ENCODE assay signal across 8 mouse cellular contexts in genomic region chr8:71610822-71611651, GRCm38 (mm10). TPM values are rescaled to one million over a fixed set of nuclear protein-coding genes. Genes with fewer than 3 reads are reported as not detected.
DNase-seq lines count a peak whose midpoint lies in the region; ATAC-seq and TF ChIP-seq lines count a peak whose summit lies in the region.

Gene Colgalt1, plus strand, starts transcription at chr8:71610998.

- in situ Hi-C loops in Patski (cut with MboI; ENCODE audit: low pct_unique_long_range_greater_than_20kb): no loop called here

- peak; percentile 97 for ATAC-seq in Patski
- peak; percentile 99 for ATAC-seq in hindbrain, embryonic 13.5 days (ENCODE audit: low FRiP score)

- H3K4me1 ChIP-seq in hindbrain, embryonic 13.5 days (replicated peaks): peaks cover 15% of the 10 kb centered on the region

- peak within 1 kb of the TSS; percentile 85 for H3K4me3 ChIP-seq in hindbrain, embryonic 13.5 days

- peak within 1 kb of the TSS; percentile 94 for H3K27ac ChIP-seq in hindbrain, embryonic 13.5 days

- POLR2A ChIA-PET in Patski (lab: Charles Lee): interaction anchor here (0.8 to 0.9 kb wide), 2 partner anchors 19 to 25 kb away, joined by 4 to 5 read pairs; partner anchors contain the start of gene Pgls

- peak; percentile 92 for DNase-seq in Patski (ENCODE audit: low read depth, low spot score)
- peak; percentile 95 to 97 for DNase-seq in cerebellum, postnatal 14 days
- DNase-seq in frontal cortex, postnatal 14 days (ENCODE audit: low spot score in 2 of 2): peak; percentile 94 to 98
- peak; percentile 84 to 88 for DNase-seq in layer of hippocampus, postnatal 25 days (ENCODE audit: extremely low spot score in 1 of 2, low spot score in 1 of 2)
- DNase-seq in lung, postnatal 25 days (ENCODE audit: low spot score): peak; percentile 99
- DNase-seq in retina, embryonic 14.5 days (ENCODE audit: low spot score): peak; percentile 98
- DNase-seq in thymus, postnatal 4 days: peak; percentile 97

- CTCF ChIA-PET in Patski (lab: Charles Lee): interaction anchor here (0.9 to 4.6 kb wide), 6 partner anchors 11 to 107 kb away, joined by 3 to 19 read pairs (median 3); partner anchors contain the start of gene Tmem221

- 0% methylated on average over 82 of the region's 82 CpGs for WGBS in hindbrain, embryonic 13.5 days

- no peaks in the 10 kb centered on the region for H3K27me3 ChIP-seq in Patski
- H3K27me3 ChIP-seq in hindbrain, embryonic 13.5 days: no peaks in the 10 kb centered on the region

- H3K4me2 ChIP-seq in hindbrain, embryonic 13.5 days: peak within 1 kb of the TSS; percentile 70

- no peak for TF ChIP-seq CTCF in Patski (IDR thresholded peaks at IDR 0.05)

- no peaks in the 10 kb centered on the region for H3K9me3 ChIP-seq in hindbrain, embryonic 13.5 days

- H3K36me3 ChIP-seq in hindbrain, embryonic 13.5 days: peaks cover 24% of the 10 kb centered on the region

- H3K9ac ChIP-seq in hindbrain, embryonic 13.5 days: peak within 1 kb of the TSS; percentile 90

RNA-seq across cellular contexts. Expression of gene Colgalt1, which starts in this region (rescaled TPM):
- polyA plus RNA-seq in Patski (2021): 117 TPM
- 57.5 and 63.2 TPM in 2 replicates for polyA plus RNA-seq in hindbrain, embryonic 13.5 days (2015; fragmentation: Nextera tagmentation; extraction: Ambion mirVana)
- total RNA-seq in layer of hippocampus, postnatal 25 days (2021): 10 to 100 TPM; 56.7 to 58.7 TPM

Comparison
In these comparisons a context has a peak if more than half of its experiments do, and no peak if none do; other contexts are left out.
1. Peak in every context shown above with its lines: DNase-seq, ATAC-seq, H3K4me3 ChIP-seq and H3K27ac ChIP-seq.